ENCODE assay signal across 10 mouse cellular contexts in genomic region chr8:122918438-122919107, GRCm38 (mm10).
DNase-seq lines count a peak whose midpoint lies in the region; ATAC-seq and TF ChIP-seq lines count a peak whose summit lies in the region.
"Had no signal": no experiment of that assay in that cellular context is flagged by ENCODE, and none has a peak within 500 bp of the region (broad histone marks: within the 10 kb centered on the region; RNA-seq: fewer than 3 reads in every experiment).

No protein-coding gene starts in this region.

- no peak for DNase-seq in heart, embryonic 10.5 days (ENCODE audit: low spot score)
- DNase-seq in heart, postnatal 25 days (ENCODE audit: low spot score): no peak
- no peak for DNase-seq in lung, embryonic 14.5 days
- DNase-seq in lung, postnatal 4 days: no peak
- no peak for DNase-seq in embryonic facial prominence, embryonic 14.5 days (ENCODE audit: low spot score)
- DNase-seq in left cerebral cortex, adult 9 months (ENCODE audit: low spot score in 2 of 2): no peak
- no peak for DNase-seq in layer of hippocampus, postnatal 14 days (ENCODE audit: low spot score in 2 of 2)
- DNase-seq: midbrain, embryonic 14.5 days had no signal

- H3K36me3 ChIP-seq in heart, embryonic 10.5 days: peaks cover 18% of the 10 kb centered on the region
- H3K36me3 ChIP-seq in lung, embryonic 14.5 days (ENCODE audit: insufficient read depth): peaks cover 19% of the 10 kb centered on the region
- H3K36me3 ChIP-seq in embryonic facial prominence, embryonic 14.5 days (ENCODE audit: control insufficient read depth, insufficient read depth, low read length): peaks cover 16% of the 10 kb centered on the region
- H3K36me3 ChIP-seq: hindbrain, embryonic 15.5 days had no signal

- no peak for ATAC-seq in lung, embryonic 14.5 days (ENCODE audit: insufficient read depth)
- ATAC-seq in embryonic facial prominence, embryonic 14.5 days (ENCODE audit: low read depth): no peak
- 0 out of 2 replicates have a peak, but pooled peaks have one; percentile 14 for ATAC-seq in megakaryocyte progenitor cell, adult 5-6 weeks (replicated peaks; ENCODE audit: poor library complexity)

- no peak overlapping the region for H3K9ac ChIP-seq in lung, embryonic 14.5 days
- H3K9ac ChIP-seq in embryonic facial prominence, embryonic 14.5 days (ENCODE audit: low read depth, low read length): no peak overlapping the region
- H3K9ac ChIP-seq: hindbrain, embryonic 15.5 days had no signal

- peak overlapping the region; percentile 84 for H3K27ac ChIP-seq in heart, embryonic 10.5 days
- H3K27ac ChIP-seq in lung, embryonic 14.5 days (ENCODE audit: low read depth): peak overlapping the region; percentile 24; the same call in 1 of the 2 replicates
- H3K27ac ChIP-seq in embryonic facial prominence, embryonic 14.5 days (replicated peaks; ENCODE audit: low read depth, low read length): peak overlapping the region; percentile 76
- H3K27ac ChIP-seq: hindbrain, embryonic 15.5 days had no signal

- 75% methylated on average over 7 of the region's 7 CpGs for whole genome bisulfite sequencing in heart, embryonic 10.5 days
- 75% methylated on average over 7 of the region's 7 CpGs for WGBS in lung, embryonic 14.5 days
- WGBS in embryonic facial prominence, embryonic 14.5 days: 55% methylated on average over 7 of the region's 7 CpGs

- intact Hi-C loops in heart, postnatal 25 days (cut with DNase I): no loop called here

- H3K4me2 ChIP-seq in lung, embryonic 14.5 days: no peak overlapping the region
- peak overlapping the region; percentile 19 for H3K4me2 ChIP-seq in embryonic facial prominence, embryonic 14.5 days (ENCODE audit: low read depth, low read length)
- H3K4me2 ChIP-seq: hindbrain, embryonic 15.5 days had no signal

- TF ChIP-seq CTCF in lung, embryonic 14.5 days (IDR thresholded peaks at IDR 0.05; ENCODE audit: low read depth): no peak

- peak overlapping the region; percentile 42 for H3K4me3 ChIP-seq in heart, embryonic 10.5 days
- H3K4me3 ChIP-seq in lung, embryonic 14.5 days (ENCODE audit: low read depth, low read length): no peak overlapping the region
- no peak overlapping the region for H3K4me3 ChIP-seq in embryonic facial prominence, embryonic 14.5 days (ENCODE audit: low read depth, low read length)
- H3K4me3 ChIP-seq: hindbrain, embryonic 15.5 days had no signal

- peaks cover 83% of the 10 kb centered on the region for H3K4me1 ChIP-seq in heart, embryonic 10.5 days
- H3K4me1 ChIP-seq in lung, embryonic 14.5 days (ENCODE audit: insufficient read depth): no peaks in the 10 kb centered on the region
- peaks cover 26% of the 10 kb centered on the region for H3K4me1 ChIP-seq in embryonic facial prominence, embryonic 14.5 days (ENCODE audit: control insufficient read depth, insufficient read depth, low read length)

- no peaks in the 10 kb centered on the region for H3K9me3 ChIP-seq in heart, embryonic 10.5 days
- H3K9me3 ChIP-seq in lung, embryonic 14.5 days (ENCODE audit: low read depth, low read length): no peaks in the 10 kb centered on the region
- H3K9me3 ChIP-seq in embryonic facial prominence, embryonic 14.5 days (ENCODE audit: control insufficient read depth, low read length): no peaks in the 10 kb centered on the region
- H3K9me3 ChIP-seq: hindbrain, embryonic 15.5 days had no signal

- no peaks in the 10 kb centered on the region for H3K27me3 ChIP-seq in heart, embryonic 10.5 days (ENCODE audit: insufficient read depth, poor library complexity, severe bottlenecking)
- no peaks in the 10 kb centered on the region for H3K27me3 ChIP-seq in lung, embryonic 14.5 days (ENCODE audit: insufficient read depth, low read length)
- H3K27me3 ChIP-seq in embryonic facial prominence, embryonic 14.5 days (replicated peaks; ENCODE audit: control insufficient read depth, insufficient read depth, low read length): no peaks in the 10 kb centered on the region
- H3K27me3 ChIP-seq: hindbrain, embryonic 15.5 days had no signal

Comparison
In these comparisons a context has a peak if more than half of its experiments do, and no peak if none do; other contexts are left out.
1. H3K27ac ChIP-seq: peak in every context shown above with its lines; median percentile 84 in heart, embryonic 10.5 days; 76 in embryonic facial prominence, embryonic 14.5 days; 24 in lung, embryonic 14.5 days.